Mouse (Mus musculus) stomach, postnatal 0 days (tissue): ENCODE data around the gene Gm10337.

ENCODE experiments used
- CTCF ChIP-seq: IDR thresholded peaks from 2 replicates; pipeline ENCODE4 v1.5.1; 2016; ENCODE audit warnings: antibody characterized with exemption, low read depth, mild to moderate bottlenecking, moderate library complexity
- EP300 ChIP-seq: optimal IDR thresholded peaks from 2 replicates; pipeline ENCODE3; 2016; ENCODE audit warnings: antibody characterized with exemption

- TF ChIP-seq CTCF, result no peak
- no peak for TF ChIP-seq EP300
Observed at GRCm38 (mm10) chr15:102513004-102513403, 9.5 kb downstream of the Gm10337 start.
